Mouse (Mus musculus) right cerebral cortex, postnatal 36 days (tissue): ENCODE results near the gene Ncoa1.
"Not testable (repeated sequence)": the region's sequence is repeated elsewhere in the genome, so short reads cannot be mapped to it uniquely, and the experiment has no call there.

ENCODE experiments used
- DNase-seq, 2 experiments: peaks; one replicate each; pipeline ENCODE4 v3.0.0; 2022; ENCODE audit warnings: low spot score in 2 of 2, mixed read lengths in 1 of 2

The Ncoa1 gene

GRCm38 (mm10) chr12:4476291-4476831, 621 bp downstream of the Ncoa1 start:
- peak; percentile 22 to 23 for DNase-seq

GRCm38 (mm10) chr12:4475251-4475993, 1.6 kb downstream of the Ncoa1 start:
- DNase-seq: no peak

GRCm38 (mm10) chr12:4469115-4469514, 7.9 kb downstream of the Ncoa1 start:
- no peak for DNase-seq

- no peak for DNase-seq
Observed at GRCm38 (mm10) chr12:4463701-4464100, 13.3 kb downstream of the Ncoa1 start.

GRCm38 (mm10) chr12:4462420-4462819, 14.6 kb downstream of the Ncoa1 start:
- DNase-seq: no peak

- DNase-seq: no peak
Observed at GRCm38 (mm10) chr12:4460990-4461389, 16.0 kb downstream of the Ncoa1 start.

- DNase-seq: no peak
Observed at GRCm38 (mm10) chr12:4454956-4455565, 21.9 kb downstream of the Ncoa1 start.

GRCm38 (mm10) chr12:4454248-4454647, 22.7 kb downstream of the Ncoa1 start:
- no peak for DNase-seq

- DNase-seq: no peak
Observed at GRCm38 (mm10) chr12:4452233-4452632, 24.7 kb downstream of the Ncoa1 start.

- not testable (repeated sequence) for DNase-seq
Observed at GRCm38 (mm10) chr12:4450485-4450884, 26.5 kb downstream of the Ncoa1 start.

GRCm38 (mm10) chr12:4448076-4448589, 28.8 kb downstream of the Ncoa1 start:
- DNase-seq: no peak

GRCm38 (mm10) chr12:4444946-4445345, 32.0 kb downstream of the Ncoa1 start:
- DNase-seq: no peak

GRCm38 (mm10) chr12:4441451-4441850, 35.5 kb downstream of the Ncoa1 start:
- no peak for DNase-seq

- no peak for DNase-seq
Observed at GRCm38 (mm10) chr12:4436198-4436597, 40.8 kb downstream of the Ncoa1 start.

- peak; percentile 17 to 24 for DNase-seq
Observed at GRCm38 (mm10) chr12:4433549-4433948, 43.4 kb downstream of the Ncoa1 start.

GRCm38 (mm10) chr12:4431978-4432377, 45.0 kb downstream of the Ncoa1 start:
- no peak for DNase-seq

- DNase-seq: no peak
Observed at GRCm38 (mm10) chr12:4430061-4430825, 46.7 kb downstream of the Ncoa1 start.

- no peak for DNase-seq
Observed at GRCm38 (mm10) chr12:4418824-4419223, 58.2 kb downstream of the Ncoa1 start.

- no peak for DNase-seq
Observed at GRCm38 (mm10) chr12:4417626-4418263, 59.2 kb downstream of the Ncoa1 start.

GRCm38 (mm10) chr12:4407085-4407484, 69.9 kb downstream of the Ncoa1 start:
- no peak for DNase-seq

GRCm38 (mm10) chr12:4406155-4406554, 70.8 kb downstream of the Ncoa1 start:
- no peak for DNase-seq

GRCm38 (mm10) chr12:4403206-4403605, 73.8 kb downstream of the Ncoa1 start:
- no peak for DNase-seq
